Mouse (Mus musculus) limb, embryonic 15.5 days (tissue): ENCODE data around the gene Vmn2r18. TPM values are rescaled to one million over a fixed set of nuclear protein-coding genes. Genes with fewer than 3 reads are reported as not detected.

Experiments used
- ATAC-seq: fragments of 200-750 bp; cut with Nextera tagmentation; 2 replicates; pipeline ENCODE4 v1.8.0; 2017; ENCODE audit warnings: low read depth, moderate TSS enrichment; ENCODE audit not compliant: insufficient number of reproducible peaks, low FRiP score, low TSS enrichment
- H3K27ac ChIP-seq: fragments of 300-500 bp; sonication (generic); 2 replicates; pipeline ENCODE4 v1.5.1; 2015; ENCODE audit warnings: moderate library complexity, mild to moderate bottlenecking, inconsistent platforms
- H3K27me3 ChIP-seq: fragments of 300-500 bp; sonication (generic); 2 replicates; pipeline ENCODE4 v1.6.1; 2015; ENCODE audit warnings: inconsistent platforms
- H3K36me3 ChIP-seq: fragments of 300-500 bp; sonication (generic); 2 replicates; pipeline ENCODE4 v1.6.1; 2015; ENCODE audit warnings: inconsistent platforms
- H3K4me1 ChIP-seq: fragments of 300-500 bp; sonication (generic); 2 replicates; pipeline ENCODE4 v1.6.1; 2015; ENCODE audit warnings: inconsistent platforms
- H3K4me2 ChIP-seq: fragments of 300-500 bp; sonication (generic); 2 replicates; pipeline ENCODE4 v1.6.1; 2015; ENCODE audit warnings: mild to moderate bottlenecking, inconsistent platforms
- H3K4me3 ChIP-seq: fragments of 300-500 bp; sonication (generic); 2 replicates; pipeline ENCODE4 v1.5.1; 2015; ENCODE audit warnings: mild to moderate bottlenecking, inconsistent platforms
- H3K9ac ChIP-seq: fragments of 300-500 bp; sonication (generic); 2 replicates; pipeline ENCODE4 v1.6.1; 2015; ENCODE audit warnings: inconsistent platforms
- H3K9me3 ChIP-seq: fragments of 300-500 bp; sonication (generic); 2 replicates; pipeline ENCODE4 v1.6.1; 2016; ENCODE audit warnings: inconsistent platforms
- WGBS: fragments of 180-500 bp; shearing (Covaris S2); methylation state at CpG from one replicate; pipeline ENCODE4 v1.1.7; 2015; 5-methylcytosine and 5-hydroxymethylcytosine counted together
- polyA plus RNA-seq: library from polyadenylated mRNA; unstranded; fragments of >200 nt; fragmentation: Nextera tagmentation; extraction: Ambion mirVana; gene quantifications from 2 replicates; pipeline ENCODE4 v1.2.1, GENCODE M21; 2015

The Vmn2r18 gene
- polyA plus RNA-seq = 0.04 TPM in 1 of 2 replicates, not detected in the other

GRCm38 (mm10) chr5:151605921-151606320, at the start of gene Vmn2r18:
Gene Vmn2r18 (minus strand): TSS chr5:151606021.
- no peaks in the 10 kb centered on the region for H3K4me1 ChIP-seq
- 82% methylated on average over 3 of the region's 3 CpGs for WGBS
- H3K9me3 ChIP-seq = no peaks in the 10 kb centered on the region
- H3K4me3 ChIP-seq = no peak within 1 kb of the TSS
- H3K4me2 ChIP-seq = no peak within 1 kb of the TSS
- H3K27me3 ChIP-seq = no peaks in the 10 kb centered on the region
- H3K36me3 ChIP-seq = no peaks in the 10 kb centered on the region
- no peak within 1 kb of the TSS for H3K27ac ChIP-seq
- no peak for ATAC-seq
- H3K9ac ChIP-seq = no peak within 1 kb of the TSS

- Histone ChIP-seq H3K36me3 (peaks cover 26% of the 10 kb centered on the region), H3K27me3 (no peaks in the 10 kb centered on the region), H3K9ac (no peak overlapping the region), H3K4me2 (peak overlapping the region; percentile 60), H3K4me3 (peak overlapping the region; percentile 67), H3K4me1 (peaks cover 4% of the 10 kb centered on the region; the same call in 1 of the 2 replicates), H3K27ac (peak overlapping the region; percentile 84; the same call in 1 of the 2 replicates), H3K9me3 (no peaks in the 10 kb centered on the region)
- WGBS = 66% methylated on average over 3 of the region's 3 CpGs
- ATAC-seq = no peak
Observed at GRCm38 (mm10) chr5:151651411-151651784, 45.6 kb upstream of the Vmn2r18 start.

- no peaks in the 10 kb centered on the region for H3K27me3 ChIP-seq
- ATAC-seq = peak; percentile 92
- no peaks in the 10 kb centered on the region for H3K9me3 ChIP-seq
- peaks cover 4% of the 10 kb centered on the region; the same call in 1 of the 2 replicates for H3K4me1 ChIP-seq
- WGBS = under 1% methylated on average over 42 of the region's 42 CpGs
- peak within 1 kb of the TSS; percentile 60 for H3K4me2 ChIP-seq
- H3K36me3 ChIP-seq = peaks cover 32% of the 10 kb centered on the region
- peak within 1 kb of the TSS; percentile 84 for H3K27ac ChIP-seq
- H3K9ac ChIP-seq = peak within 1 kb of the TSS; percentile 57
- H3K4me3 ChIP-seq = peak within 1 kb of the TSS; percentile 67
Observed at GRCm38 (mm10) chr5:151650700-151651410, 45.0 kb upstream of the Vmn2r18 start, which contains the start of gene Rfc3. Gene Rfc3 (minus strand): TSS chr5:151651242.

GRCm38 (mm10) chr5:151644845-151645244, 39.0 kb upstream of the Vmn2r18 start:
- H3K4me3 ChIP-seq = no peak overlapping the region
- no peaks in the 10 kb centered on the region for H3K9me3 ChIP-seq
- ATAC-seq = no peak
- no peak overlapping the region for H3K4me2 ChIP-seq
- H3K9ac ChIP-seq = no peak overlapping the region
- no peaks in the 10 kb centered on the region for H3K27me3 ChIP-seq
- WGBS = 91% methylated on average over 7 of the region's 7 CpGs
- H3K27ac ChIP-seq = no peak overlapping the region
- peaks cover 87% of the 10 kb centered on the region for H3K36me3 ChIP-seq
- no peaks in the 10 kb centered on the region; the same call in 1 of the 2 replicates for H3K4me1 ChIP-seq

- Histone ChIP-seq H3K9ac (no peak overlapping the region), H3K4me2 (no peak overlapping the region), H3K27me3 (no peaks in the 10 kb centered on the region), H3K4me3 (no peak overlapping the region), H3K36me3 (peaks cover 75% of the 10 kb centered on the region), H3K27ac (no peak overlapping the region), H3K4me1 (no peaks in the 10 kb centered on the region), H3K9me3 (no peaks in the 10 kb centered on the region)
- no peak for ATAC-seq
- 84% methylated on average over 5 of the region's 5 CpGs for WGBS
Observed at GRCm38 (mm10) chr5:151642867-151643266, 37.0 kb upstream of the Vmn2r18 start.

GRCm38 (mm10) chr5:151642102-151642501, 36.3 kb upstream of the Vmn2r18 start:
- Histone ChIP-seq H3K4me1 (no peaks in the 10 kb centered on the region), H3K4me3 (no peak overlapping the region), H3K27ac (no peak overlapping the region), H3K9ac (no peak overlapping the region), H3K36me3 (peaks cover 67% of the 10 kb centered on the region), H3K27me3 (no peaks in the 10 kb centered on the region), H3K9me3 (no peaks in the 10 kb centered on the region), H3K4me2 (no peak overlapping the region)
- 90% methylated on average over 1 of the region's 1 CpGs for WGBS
- no peak for ATAC-seq

- no peak for ATAC-seq
- Histone ChIP-seq H3K27me3 (no peaks in the 10 kb centered on the region), H3K9ac (no peak overlapping the region), H3K4me2 (no peak overlapping the region), H3K9me3 (no peaks in the 10 kb centered on the region), H3K4me3 (no peak overlapping the region), H3K36me3 (no peaks in the 10 kb centered on the region), H3K27ac (no peak overlapping the region), H3K4me1 (no peaks in the 10 kb centered on the region)
- 35% methylated on average over 1 of the region's 1 CpGs for WGBS
Observed at GRCm38 (mm10) chr5:151601696-151602095, 4.1 kb downstream of the Vmn2r18 start.

Other genes starting within 250 kb of the Vmn2r18 start
- gene Gm42906, start 177.9 kb downstream of the Vmn2r18 start, polyA plus RNA-seq = not detected in 2 replicates
- 75.6 and 78.5 TPM in 2 replicates for gene Rfc3, start 45.2 kb upstream of the Vmn2r18 start, polyA plus RNA-seq